Mouse (Mus musculus) stomach, embryonic 16.5 days (tissue): ENCODE measurements around the gene Trhr2. TPM values are rescaled to one million over a fixed set of nuclear protein-coding genes. Genes with fewer than 3 reads are reported as not detected.
A peak's percentile ranks its signal among the peaks of the same experiment; 100 is the strongest.

Experiments used
- ATAC-seq: fragments of 200-750 bp; cut with Nextera tagmentation; 2 replicates; pipeline ENCODE4 v1.8.0; 2017; ENCODE audit warnings: moderate number of reproducible peaks, moderate TSS enrichment; ENCODE audit not compliant: insufficient read depth, low FRiP score
- H3K27ac ChIP-seq: fragments of 300-500 bp; sonication (generic); 2 replicates; pipeline ENCODE4 v1.5.1; 2014; ENCODE audit warnings: low read length
- H3K27me3 ChIP-seq: fragments of 300-500 bp; sonication (generic); 2 replicates; pipeline ENCODE4 v1.6.1; 2014; ENCODE audit warnings: low read length, control low read depth, mixed read lengths; ENCODE audit not compliant: control insufficient read depth, insufficient read depth
- H3K36me3 ChIP-seq: fragments of 300-500 bp; sonication (generic); 2 replicates; pipeline ENCODE4 v1.6.1; 2014; ENCODE audit warnings: low read length; ENCODE audit not compliant: control insufficient read depth, insufficient read depth
- H3K4me1 ChIP-seq: fragments of 300-500 bp; sonication (generic); 2 replicates; pipeline ENCODE4 v1.6.1; 2014; ENCODE audit warnings: low read length, control low read depth, mixed read lengths; ENCODE audit not compliant: control insufficient read depth, insufficient read depth
- H3K4me2 ChIP-seq: fragments of 300-500 bp; sonication (generic); 2 replicates; pipeline ENCODE4 v1.6.1; 2014; ENCODE audit warnings: low read depth, low read length, mixed read lengths
- H3K4me3 ChIP-seq: fragments of 300-500 bp; sonication (generic); replicated peaks from 2 replicates; pipeline ENCODE4 v1.5.1; 2014; ENCODE audit warnings: mild to moderate bottlenecking, low read length
- H3K9ac ChIP-seq: fragments of 300-500 bp; sonication (generic); 2 replicates; pipeline ENCODE4 v1.6.1; 2014; ENCODE audit warnings: low read length
- H3K9me3 ChIP-seq: fragments of 300-500 bp; sonication (generic); replicated peaks from 2 replicates; pipeline ENCODE4 v1.6.1; 2016; ENCODE audit warnings: low read length, control low read depth; ENCODE audit not compliant: control insufficient read depth
- WGBS: fragments of 180-500 bp; shearing (Covaris S2); extraction: QIAGEN DNeasy Blood & Tissue Kit; methylation state at CpG from one replicate; pipeline ENCODE4 v1.1.7; 2014; 5-methylcytosine and 5-hydroxymethylcytosine counted together
- polyA plus RNA-seq: library from polyadenylated mRNA; unstranded; fragments of >200 nt; fragmentation: Nextera tagmentation; extraction: Ambion mirVana; gene quantifications from 2 replicates; pipeline ENCODE4 v1.2.1, GENCODE M21; 2015

Trhr2 gene
- polyA plus RNA-seq, 1 experiment from 2014 or later = not detected

DNA sequence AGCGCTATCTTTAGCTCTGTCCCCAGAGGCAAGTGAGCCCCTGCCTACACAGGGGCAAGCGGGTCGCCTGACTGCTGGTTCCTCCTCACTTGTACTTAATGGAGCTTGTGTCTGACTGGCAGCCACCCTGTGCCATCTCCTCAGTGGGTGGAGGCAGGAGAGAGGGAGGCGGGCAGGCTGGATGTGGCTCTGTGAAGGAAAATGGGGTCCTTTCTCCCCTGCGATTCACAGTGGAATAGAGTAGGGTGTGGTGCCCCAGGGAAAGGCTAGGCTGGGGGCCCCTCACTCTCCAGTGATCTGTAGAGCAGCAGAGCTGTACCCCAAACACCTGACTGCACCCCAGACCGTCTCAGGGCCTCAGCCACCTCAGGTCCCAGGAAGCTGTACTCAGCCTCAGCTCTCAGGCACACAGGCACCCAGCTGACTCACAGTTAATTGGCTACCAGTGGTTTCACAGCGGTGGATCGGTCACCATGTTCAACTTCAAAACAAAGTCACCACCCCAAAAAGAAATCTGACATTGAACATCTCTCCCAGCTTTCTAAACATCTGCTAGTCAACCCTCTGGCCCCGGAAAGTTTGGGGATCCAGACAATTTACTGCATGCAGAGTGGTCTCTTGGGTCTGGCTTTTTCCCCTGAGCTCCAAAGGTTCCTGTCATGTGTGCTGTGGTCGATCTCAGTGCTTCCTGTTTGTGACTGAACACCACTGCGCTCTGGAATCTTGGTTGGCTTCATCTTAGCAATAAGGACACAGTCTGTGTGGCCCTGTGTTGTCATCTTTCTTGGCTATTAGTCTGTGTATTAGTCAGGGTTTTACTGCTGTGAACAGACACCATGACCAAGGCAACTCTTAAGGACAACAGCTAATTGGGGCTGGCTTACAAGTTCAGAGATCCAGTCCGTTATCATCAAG is 15.1 kb downstream of the Trhr2 start:
- ATAC-seq = no peak
- Histone ChIP-seq H3K4me1 (peaks cover 33% of the 10 kb centered on the region), H3K27me3 (no peaks in the 10 kb centered on the region), H3K36me3 (no peaks in the 10 kb centered on the region), H3K9me3 (no peaks in the 10 kb centered on the region), H3K27ac (no peak overlapping the region), H3K4me2 (no peak overlapping the region), H3K9ac (no peak overlapping the region), H3K4me3 (no peak overlapping the region)
- WGBS = 57% methylated on average over 12 of the region's 12 CpGs

DNA sequence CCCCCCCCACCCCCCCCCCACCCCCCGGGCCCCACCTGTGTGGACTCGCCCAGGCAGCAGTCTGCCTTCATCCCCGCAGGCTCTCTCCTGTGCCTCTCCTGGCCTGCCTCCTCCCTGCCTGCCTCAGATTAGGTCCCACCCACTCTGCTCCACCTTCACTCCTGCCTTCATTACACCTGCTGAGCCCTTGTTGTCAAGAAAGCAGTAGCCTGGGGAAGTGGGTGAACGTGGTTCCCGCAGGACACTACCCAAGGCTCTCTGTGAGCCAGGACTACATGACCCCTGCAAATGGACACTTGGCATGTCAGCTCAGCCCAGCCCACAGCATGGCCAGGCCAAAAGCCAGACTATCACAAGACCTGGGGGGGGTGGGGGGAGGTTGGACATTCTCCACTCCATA is 16.3 kb downstream of the Trhr2 start:
- H3K4me2 ChIP-seq = peak overlapping the region; percentile 60
- no peak overlapping the region for H3K27ac ChIP-seq
- no peaks in the 10 kb centered on the region for H3K27me3 ChIP-seq
- peak overlapping the region; percentile 20; the same call in 1 of the 2 replicates for H3K9ac ChIP-seq
- 2% methylated on average over 2 of the region's 5 CpGs for WGBS
- H3K9me3 ChIP-seq = no peaks in the 10 kb centered on the region
- peak; percentile 41; the same call in 1 of the 2 replicates for ATAC-seq
- peaks cover 28% of the 10 kb centered on the region for H3K4me1 ChIP-seq
- no peak overlapping the region for H3K4me3 ChIP-seq
- H3K36me3 ChIP-seq = no peaks in the 10 kb centered on the region

DNA sequence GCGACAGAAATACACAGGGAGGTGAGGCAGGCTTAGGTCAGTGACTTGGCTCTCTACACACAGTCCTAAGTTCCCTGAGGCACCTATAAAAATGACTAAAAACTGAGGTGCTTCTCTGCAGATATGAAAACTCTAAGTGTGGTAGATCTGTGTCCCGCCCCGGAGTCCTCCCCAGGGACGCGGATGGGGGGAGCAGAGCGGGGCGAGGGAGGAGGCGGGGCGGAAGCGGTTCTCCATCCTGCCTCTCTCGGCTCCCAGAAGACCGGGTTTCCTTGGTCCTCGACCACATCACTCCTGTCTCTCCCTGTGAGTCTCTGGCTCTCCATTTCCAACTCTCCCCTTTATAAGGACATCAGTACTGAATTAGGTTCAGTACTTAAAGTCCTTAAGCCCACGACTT is 16.8 kb downstream of the Trhr2 start:
- Histone ChIP-seq H3K4me2 (peak overlapping the region; percentile 60), H3K4me1 (peaks cover 28% of the 10 kb centered on the region), H3K9ac (peak overlapping the region; percentile 20), H3K27ac (no peak overlapping the region), H3K9me3 (no peaks in the 10 kb centered on the region), H3K27me3 (no peaks in the 10 kb centered on the region), H3K4me3 (peak overlapping the region; percentile 31), H3K36me3 (no peaks in the 10 kb centered on the region)
- ATAC-seq = no peak
- under 1% methylated on average over 14 of the region's 14 CpGs for whole genome bisulfite sequencing

GRCm38 (mm10) chr8:122343341-122343740 is 17.2 kb downstream of the Trhr2 start:
- no peaks in the 10 kb centered on the region for H3K9me3 ChIP-seq
- peak overlapping the region; percentile 60 for H3K4me2 ChIP-seq
- 4% methylated on average over 11 of the region's 11 CpGs for WGBS
- no peak for ATAC-seq
- no peaks in the 10 kb centered on the region for H3K36me3 ChIP-seq
- peaks cover 28% of the 10 kb centered on the region for H3K4me1 ChIP-seq
- peak overlapping the region; percentile 31 for H3K4me3 ChIP-seq
- H3K27ac ChIP-seq = no peak overlapping the region
- H3K27me3 ChIP-seq = no peaks in the 10 kb centered on the region
- H3K9ac ChIP-seq = peak overlapping the region; percentile 20

DNA sequence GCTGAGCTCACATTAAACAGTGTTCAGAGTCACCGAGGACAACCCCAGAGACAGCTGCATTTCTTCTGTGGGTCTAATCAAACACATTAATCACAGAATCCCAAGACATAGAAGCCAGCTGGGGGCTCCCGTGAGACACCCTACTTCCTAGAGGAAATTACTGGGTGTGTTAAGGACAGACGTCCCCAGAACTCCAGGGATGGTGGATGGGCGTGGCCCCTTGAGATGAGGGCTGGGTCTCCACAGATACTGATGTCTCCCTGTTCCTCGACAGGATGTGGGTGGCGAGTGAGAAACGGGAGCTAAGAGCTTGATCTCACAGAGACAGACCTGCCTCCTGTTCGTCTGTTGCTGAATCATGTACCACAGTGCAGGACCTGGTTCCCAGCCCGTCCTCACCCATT is 17.7 kb downstream of the Trhr2 start:
- peak overlapping the region; percentile 60 for H3K4me2 ChIP-seq
- 0 out of 2 replicates have a peak overlapping the region, but pooled peaks have one; percentile 31 for H3K4me3 ChIP-seq
- peak overlapping the region; percentile 20 for H3K9ac ChIP-seq
- no peaks in the 10 kb centered on the region for H3K27me3 ChIP-seq
- WGBS = 3% methylated on average over 9 of the region's 9 CpGs
- no peak for ATAC-seq
- no peaks in the 10 kb centered on the region for H3K9me3 ChIP-seq
- peaks cover 28% of the 10 kb centered on the region for H3K4me1 ChIP-seq
- H3K36me3 ChIP-seq = no peaks in the 10 kb centered on the region
- no peak overlapping the region for H3K27ac ChIP-seq

DNA sequence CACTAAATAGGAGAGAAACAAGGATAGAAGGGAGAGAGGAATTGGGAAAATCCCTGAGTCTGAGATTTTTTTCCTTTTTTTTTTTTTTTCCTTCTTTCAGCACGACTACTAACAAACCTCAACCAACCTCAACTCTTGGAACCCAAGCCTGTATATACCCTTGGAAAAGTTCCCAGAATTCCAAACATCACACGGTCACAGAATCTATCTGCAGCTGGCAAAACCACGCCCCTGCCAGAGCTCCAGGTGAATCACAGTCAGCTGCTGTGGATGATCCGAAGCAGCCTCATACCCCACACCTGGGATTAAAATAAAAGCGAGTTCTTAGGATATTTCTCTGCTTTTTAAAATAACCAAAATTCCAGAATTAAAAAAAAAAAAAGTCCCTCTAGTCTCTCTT is 18.2 kb downstream of the Trhr2 start:
- Histone ChIP-seq H3K4me2 (no peak overlapping the region), H3K4me1 (peaks cover 28% of the 10 kb centered on the region), H3K27ac (no peak overlapping the region), H3K9ac (no peak overlapping the region), H3K9me3 (no peaks in the 10 kb centered on the region), H3K27me3 (peaks cover 3% of the 10 kb centered on the region; the same call in 1 of the 2 replicates), H3K36me3 (no peaks in the 10 kb centered on the region), H3K4me3 (no peak overlapping the region)
- 19% methylated on average over 5 of the region's 5 CpGs for WGBS
- ATAC-seq = no peak

GRCm38 (mm10) chr8:122341790-122342189 is 18.8 kb downstream of the Trhr2 start:
- Histone ChIP-seq H3K27me3 (peaks cover 9% of the 10 kb centered on the region), H3K36me3 (no peaks in the 10 kb centered on the region), H3K4me2 (no peak overlapping the region), H3K9me3 (no peaks in the 10 kb centered on the region), H3K27ac (no peak overlapping the region), H3K9ac (no peak overlapping the region), H3K4me1 (peaks cover 29% of the 10 kb centered on the region), H3K4me3 (no peak overlapping the region)
- ATAC-seq = no peak
- WGBS = 78% methylated on average over 6 of the region's 6 CpGs

- H3K4me1 ChIP-seq = peaks cover 38% of the 10 kb centered on the region
- no peaks in the 10 kb centered on the region; the same call in 1 of the 2 replicates for H3K36me3 ChIP-seq
- H3K9me3 ChIP-seq = no peaks in the 10 kb centered on the region
- H3K4me2 ChIP-seq = no peak overlapping the region
- H3K27ac ChIP-seq = no peak overlapping the region
- H3K9ac ChIP-seq = no peak overlapping the region
- H3K27me3 ChIP-seq = peaks cover 15% of the 10 kb centered on the region
- ATAC-seq = no peak
- H3K4me3 ChIP-seq = no peak overlapping the region
- 80% methylated on average over 3 of the region's 3 CpGs for WGBS
Observed at GRCm38 (mm10) chr8:122340761-122341160, 19.8 kb downstream of the Trhr2 start.

GRCm38 (mm10) chr8:122338852-122339251 is 21.7 kb downstream of the Trhr2 start:
- H3K4me2 ChIP-seq = no peak overlapping the region
- peaks cover 30% of the 10 kb centered on the region for H3K4me1 ChIP-seq
- H3K4me3 ChIP-seq = no peak overlapping the region
- no peaks in the 10 kb centered on the region for H3K9me3 ChIP-seq
- H3K27ac ChIP-seq = no peak overlapping the region
- H3K9ac ChIP-seq = no peak overlapping the region
- H3K36me3 ChIP-seq = peaks cover 12% of the 10 kb centered on the region; the same call in 1 of the 2 replicates
- no peak for ATAC-seq
- H3K27me3 ChIP-seq = peaks cover 24% of the 10 kb centered on the region
- 60% methylated on average over 6 of the region's 6 CpGs for WGBS
